Mouse (Mus musculus) midbrain, embryonic 12.5 days (tissue): ENCODE results near the gene Plppr3. TPM values are rescaled to one million over a fixed set of nuclear protein-coding genes. Genes with fewer than 3 reads are reported as not detected.
"Not testable (repeated sequence)": the region's sequence is repeated elsewhere in the genome, so short reads cannot be mapped to it uniquely, and the experiment has no call there.

Experiments
- ATAC-seq: fragments of 200-750 bp; cut with Nextera tagmentation; 2 replicates; pipeline ENCODE4 v1.8.0; 2017; ENCODE audit warnings: low read depth, moderate TSS enrichment, moderate library complexity; ENCODE audit not compliant: low FRiP score
- H3K27ac ChIP-seq: fragments of 300-500 bp; sonication (generic); replicated peaks from 2 replicates; pipeline ENCODE4 v1.5.1; 2016; ENCODE audit warnings: mild to moderate bottlenecking
- H3K27me3 ChIP-seq: fragments of 300-500 bp; sonication (generic); 2 replicates; pipeline ENCODE4 v1.6.1; 2016; ENCODE audit warnings: mild to moderate bottlenecking
- H3K36me3 ChIP-seq: fragments of 300-500 bp; sonication (generic); 2 replicates; pipeline ENCODE4 v1.6.1; 2016
- H3K4me1 ChIP-seq: fragments of 300-500 bp; sonication (generic); 2 replicates; pipeline ENCODE4 v1.6.1; 2016
- H3K4me2 ChIP-seq: fragments of 300-500 bp; sonication (generic); replicated peaks from 2 replicates; pipeline ENCODE4 v1.6.1; 2016; ENCODE audit warnings: mild to moderate bottlenecking, moderate library complexity
- H3K4me3 ChIP-seq: fragments of 300-500 bp; sonication (generic); 2 replicates; pipeline ENCODE4 v1.5.1; 2016; ENCODE audit warnings: mild to moderate bottlenecking
- H3K9ac ChIP-seq: fragments of 300-500 bp; sonication (generic); replicated peaks from 2 replicates; pipeline ENCODE4 v1.6.1; 2016; ENCODE audit warnings: mild to moderate bottlenecking, moderate library complexity
- H3K9me3 ChIP-seq: fragments of 300-500 bp; sonication (generic); 2 replicates; pipeline ENCODE4 v1.6.1; 2016; ENCODE audit warnings: mild to moderate bottlenecking
- WGBS: fragments of 180-500 bp; shearing (Covaris S2); methylation state at CpG from one replicate; pipeline ENCODE4 v1.1.7; 2016; 5-methylcytosine and 5-hydroxymethylcytosine counted together
- polyA plus RNA-seq: library from polyadenylated mRNA; unstranded; fragments of >200 nt; fragmentation: Nextera tagmentation; extraction: Ambion mirVana; gene quantifications from 2 replicates; pipeline ENCODE4 v1.2.1, GENCODE M21; 2016

The Plppr3 gene
- polyA plus RNA-seq, 1 experiment from 2014 or later = 296 TPM

DNA sequence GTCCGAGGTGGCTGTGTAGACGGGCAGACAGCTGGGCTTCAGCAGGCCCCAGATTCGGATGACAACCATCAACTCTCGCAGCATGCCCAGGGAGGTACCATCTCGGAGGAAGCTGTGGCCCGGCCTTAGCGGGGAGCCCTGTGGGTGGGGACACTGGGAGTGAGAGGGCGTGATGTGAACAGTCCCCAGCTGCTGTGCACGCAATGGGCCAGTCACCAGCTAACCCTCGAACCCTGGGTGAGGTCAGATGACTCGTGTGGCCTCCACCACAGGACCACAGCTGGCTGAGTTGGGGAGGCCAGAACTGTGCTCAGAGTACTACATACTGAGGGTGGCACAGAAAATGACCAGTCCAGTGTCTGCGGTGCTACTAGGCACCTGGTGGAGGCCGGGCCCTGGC is 22.4 kb upstream of the Plppr3 start:
- peaks cover 32% of the 10 kb centered on the region for H3K27me3 ChIP-seq
- H3K4me1 ChIP-seq = peaks cover 14% of the 10 kb centered on the region
- no peak overlapping the region for H3K9ac ChIP-seq
- H3K27ac ChIP-seq = no peak overlapping the region
- H3K4me2 ChIP-seq = no peak overlapping the region
- ATAC-seq = no peak
- H3K4me3 ChIP-seq = no peak overlapping the region
- 89% methylated on average over 13 of the region's 13 CpGs for WGBS
- H3K9me3 ChIP-seq = no peaks in the 10 kb centered on the region
- H3K36me3 ChIP-seq = peaks cover 51% of the 10 kb centered on the region

DNA sequence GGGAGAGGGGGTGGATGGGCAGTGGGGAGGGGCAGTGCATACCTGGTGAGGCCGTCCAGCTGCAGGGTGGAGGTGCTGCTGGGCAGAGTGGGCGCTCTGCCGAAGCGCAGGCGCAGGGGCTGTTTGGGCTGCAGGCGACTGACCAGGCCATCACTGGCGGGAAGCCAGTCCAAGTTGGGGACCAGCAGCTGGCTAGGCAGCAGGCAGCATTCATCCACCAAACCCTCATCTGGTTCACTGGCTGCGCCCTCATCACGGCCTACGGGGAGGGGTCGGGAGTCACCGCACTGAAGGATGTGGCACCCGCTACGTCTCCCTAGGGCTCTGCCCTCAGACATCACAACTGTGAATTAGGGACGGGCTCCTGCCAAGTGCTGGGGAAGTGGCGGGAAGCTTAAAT is 21.9 kb upstream of the Plppr3 start:
- no peak overlapping the region for H3K9ac ChIP-seq
- H3K9me3 ChIP-seq = no peaks in the 10 kb centered on the region
- H3K4me3 ChIP-seq = no peak overlapping the region
- peaks cover 37% of the 10 kb centered on the region for H3K27me3 ChIP-seq
- no peak for ATAC-seq
- H3K36me3 ChIP-seq = peaks cover 51% of the 10 kb centered on the region
- H3K4me1 ChIP-seq = peaks cover 9% of the 10 kb centered on the region
- WGBS = 93% methylated on average over 16 of the region's 16 CpGs
- H3K27ac ChIP-seq = no peak overlapping the region
- no peak overlapping the region for H3K4me2 ChIP-seq

- not testable (repeated sequence) for H3K4me3 ChIP-seq, H3K9me3 ChIP-seq, H3K27ac ChIP-seq, H3K4me1 ChIP-seq, H3K4me2 ChIP-seq, H3K9ac ChIP-seq
- peaks cover 32% of the 10 kb centered on the region for H3K36me3 ChIP-seq
- 44% methylated on average over 22 of the region's 22 CpGs for WGBS
- peaks cover 27% of the 10 kb centered on the region; the same call in 1 of the 2 replicates for H3K27me3 ChIP-seq
- ATAC-seq = peak; percentile 47; the same call in 1 of the 2 replicates
These were observed 18.2 kb upstream of the Plppr3 start for GRCm38 (mm10) chr10:79892451-79893118.

GRCm38 (mm10) chr10:79890670-79891069 is 16.2 kb upstream of the Plppr3 start, which contains the start of gene Cfd:
TSS of gene Cfd (plus strand) at chr10:79890853.
- Histone ChIP-seq H3K27me3 (peaks cover 26% of the 10 kb centered on the region; the same call in 1 of the 2 replicates), H3K27ac (no peak within 1 kb of the TSS), H3K36me3 (peaks cover 13% of the 10 kb centered on the region), H3K9ac (no peak within 1 kb of the TSS), H3K4me1 (no peaks in the 10 kb centered on the region), H3K4me3 (no peak within 1 kb of the TSS), H3K9me3 (no peaks in the 10 kb centered on the region), H3K4me2 (no peak within 1 kb of the TSS)
- no peak for ATAC-seq
- 39% methylated on average over 5 of the region's 5 CpGs for WGBS

- Histone ChIP-seq H3K27ac (no peak overlapping the region), H3K9ac (no peak overlapping the region), H3K4me1 (no peaks in the 10 kb centered on the region), H3K27me3 (peaks cover 26% of the 10 kb centered on the region), H3K9me3 (no peaks in the 10 kb centered on the region), H3K36me3 (peaks cover 3% of the 10 kb centered on the region; the same call in 1 of the 2 replicates), H3K4me3 (no peak overlapping the region), H3K4me2 (no peak overlapping the region)
- ATAC-seq = no peak
- WGBS = 98% methylated on average over 2 of the region's 2 CpGs
These were observed 15.0 kb upstream of the Plppr3 start for GRCm38 (mm10) chr10:79889386-79889785.

GRCm38 (mm10) chr10:79886611-79887010 is 12.2 kb upstream of the Plppr3 start:
- H3K9me3 ChIP-seq = no peaks in the 10 kb centered on the region
- no peak overlapping the region for H3K9ac ChIP-seq
- ATAC-seq = no peak
- H3K27me3 ChIP-seq = peaks cover 38% of the 10 kb centered on the region
- H3K4me1 ChIP-seq = peaks cover 10% of the 10 kb centered on the region
- H3K4me2 ChIP-seq = no peak overlapping the region
- no peak overlapping the region for H3K27ac ChIP-seq
- no peak overlapping the region for H3K4me3 ChIP-seq
- 81% methylated on average over 8 of the region's 8 CpGs for WGBS
- no peaks in the 10 kb centered on the region for H3K36me3 ChIP-seq

GRCm38 (mm10) chr10:79886054-79886453 is 11.6 kb upstream of the Plppr3 start, which contains the start of gene Elane:
TSS of gene Elane (plus strand) at chr10:79886247.
- no peak within 1 kb of the TSS for H3K4me2 ChIP-seq
- ATAC-seq = no peak
- no peak within 1 kb of the TSS for H3K9ac ChIP-seq
- H3K4me3 ChIP-seq = no peak within 1 kb of the TSS
- 81% methylated on average over 6 of the region's 6 CpGs for WGBS
- H3K9me3 ChIP-seq = no peaks in the 10 kb centered on the region
- H3K36me3 ChIP-seq = no peaks in the 10 kb centered on the region
- no peak within 1 kb of the TSS for H3K27ac ChIP-seq
- H3K27me3 ChIP-seq = peaks cover 38% of the 10 kb centered on the region
- peaks cover 10% of the 10 kb centered on the region for H3K4me1 ChIP-seq

GRCm38 (mm10) chr10:79884938-79885337 is 10.5 kb upstream of the Plppr3 start:
- H3K27me3 ChIP-seq = peaks cover 38% of the 10 kb centered on the region
- not testable (repeated sequence) for H3K27ac ChIP-seq, ATAC-seq, H3K36me3 ChIP-seq, H3K9me3 ChIP-seq, H3K4me2 ChIP-seq, H3K9ac ChIP-seq, H3K4me3 ChIP-seq, H3K4me1 ChIP-seq
- 85% methylated on average over 3 of the region's 3 CpGs for WGBS

DNA sequence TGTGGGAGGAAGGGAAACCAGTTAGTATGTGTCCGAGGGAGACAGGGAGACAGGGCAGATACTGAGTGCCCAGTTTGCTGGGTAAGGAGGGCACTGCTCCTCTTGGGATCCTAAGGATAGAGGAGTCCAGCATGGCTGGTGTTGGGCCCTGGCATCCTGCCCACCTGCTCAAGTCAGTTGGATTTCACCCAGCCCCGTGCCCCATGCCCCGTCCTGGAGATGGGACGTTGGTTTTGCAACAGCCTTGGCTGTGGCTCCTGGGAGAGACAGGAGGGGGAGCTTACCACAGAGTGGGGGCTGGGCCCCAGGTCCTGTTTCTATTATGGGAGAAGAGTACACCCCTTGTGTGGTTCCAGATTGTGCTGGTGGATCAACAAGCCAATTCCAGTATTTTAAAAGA is 10.0 kb upstream of the Plppr3 start:
- Histone ChIP-seq H3K27me3 (peaks cover 41% of the 10 kb centered on the region), H3K4me3 (no peak overlapping the region), H3K9me3 (no peaks in the 10 kb centered on the region), H3K27ac (no peak overlapping the region), H3K4me1 (peaks cover 10% of the 10 kb centered on the region), H3K4me2 (no peak overlapping the region), H3K9ac (no peak overlapping the region), H3K36me3 (no peaks in the 10 kb centered on the region)
- 80% methylated on average over 4 of the region's 4 CpGs for WGBS
- no peak for ATAC-seq

GRCm38 (mm10) chr10:79883297-79884084 is 9.1 kb upstream of the Plppr3 start:
- Histone ChIP-seq H3K27ac (no peak overlapping the region), H3K9me3 (no peaks in the 10 kb centered on the region), H3K4me3 (no peak overlapping the region), H3K4me2 (no peak overlapping the region), H3K9ac (no peak overlapping the region), H3K4me1 (peaks cover 12% of the 10 kb centered on the region), H3K36me3 (no peaks in the 10 kb centered on the region), H3K27me3 (peaks cover 42% of the 10 kb centered on the region)
- peak; percentile 41; the same call in 1 of the 2 replicates for ATAC-seq
- 17% methylated on average over 22 of the region's 22 CpGs for WGBS

DNA sequence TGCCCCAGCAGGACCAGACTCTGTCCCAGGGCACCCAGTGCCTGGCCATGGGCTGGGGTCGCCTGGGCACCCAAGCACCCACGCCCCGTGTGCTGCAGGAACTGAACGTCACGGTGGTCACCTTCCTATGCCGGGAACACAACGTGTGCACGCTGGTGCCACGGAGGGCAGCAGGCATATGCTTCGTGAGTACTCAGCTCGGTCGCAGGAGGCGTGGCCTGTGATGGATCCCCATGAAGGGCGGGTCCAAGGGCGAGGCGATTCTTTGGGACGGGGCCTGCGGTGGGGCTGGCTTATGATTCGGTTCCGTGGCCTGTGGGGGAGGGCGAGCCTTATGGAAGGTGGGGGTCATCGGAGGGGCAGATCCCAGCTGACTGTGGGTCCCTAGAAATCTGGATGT is 7.5 kb upstream of the Plppr3 start:
- no peaks in the 10 kb centered on the region for H3K36me3 ChIP-seq
- H3K4me2 ChIP-seq = peak overlapping the region; percentile 36
- peaks cover 12% of the 10 kb centered on the region for H3K4me1 ChIP-seq
- peaks cover 46% of the 10 kb centered on the region for H3K27me3 ChIP-seq
- H3K9me3 ChIP-seq = no peaks in the 10 kb centered on the region
- H3K4me3 ChIP-seq = no peak overlapping the region; the same call in 1 of the 2 replicates
- WGBS = 7% methylated on average over 22 of the region's 22 CpGs
- no peak overlapping the region for H3K27ac ChIP-seq
- no peak for ATAC-seq
- H3K9ac ChIP-seq = peak overlapping the region; percentile 24; the same call in 1 of the 2 replicates

GRCm38 (mm10) chr10:79880721-79881120 is 6.3 kb upstream of the Plppr3 start:
- Histone ChIP-seq H3K9ac (no peak overlapping the region), H3K9me3 (no peaks in the 10 kb centered on the region), H3K36me3 (no peaks in the 10 kb centered on the region), H3K4me1 (peaks cover 12% of the 10 kb centered on the region), H3K4me2 (no peak overlapping the region), H3K27me3 (peaks cover 46% of the 10 kb centered on the region), H3K4me3 (no peak overlapping the region), H3K27ac (no peak overlapping the region)
- no peak for ATAC-seq
- 13% methylated on average over 9 of the region's 9 CpGs for WGBS
